Mouse (Mus musculus): ENCODE data around the gene Cap1.

GRCm38 (mm10) chr4:122905359-122905758, 19.5 kb upstream of the Cap1 start:
- TF ChIP-seq CTCF (IDR thresholded peaks at IDR 0.05; ENCODE audit: control insufficient read depth, insufficient read depth, low read length) (no peak), POLR2A (IDR thresholded peaks at IDR 0.05; ENCODE audit: borderline replicate concordance, control insufficient read depth, low read depth, low read length) (no peak)

All from bone marrow, adult 2 months (tissue).